Mouse (Mus musculus) hindbrain, embryonic 13.5 days (tissue): ENCODE measurements around the gene Kcna4. TPM values are rescaled to one million over a fixed set of nuclear protein-coding genes. Genes with fewer than 3 reads are reported as not detected.

Source experiments
- ATAC-seq: fragments of 200-750 bp; cut with Nextera tagmentation; 2 replicates; pipeline ENCODE4 v1.8.0; 2017; ENCODE audit warnings: moderate TSS enrichment; ENCODE audit not compliant: low FRiP score
- H3K27ac ChIP-seq: fragments of 300-500 bp; sonication (generic); 2 replicates; pipeline ENCODE4 v1.5.1; 2015; ENCODE audit warnings: inconsistent platforms, mild to moderate bottlenecking, moderate library complexity
- H3K27me3 ChIP-seq: fragments of 300-500 bp; sonication (generic); 2 replicates; pipeline ENCODE4 v1.6.1; 2015; ENCODE audit warnings: mild to moderate bottlenecking, inconsistent platforms
- H3K36me3 ChIP-seq: fragments of 300-500 bp; sonication (generic); 2 replicates; pipeline ENCODE4 v1.6.1; 2015; ENCODE audit warnings: mild to moderate bottlenecking, inconsistent platforms
- H3K4me1 ChIP-seq: fragments of 300-500 bp; sonication (generic); replicated peaks from 2 replicates; pipeline ENCODE4 v1.6.1; 2015; ENCODE audit warnings: inconsistent platforms
- H3K4me2 ChIP-seq: fragments of 300-500 bp; sonication (generic); 2 replicates; pipeline ENCODE4 v1.6.1; 2015; ENCODE audit warnings: inconsistent platforms, mild to moderate bottlenecking, moderate library complexity
- H3K4me3 ChIP-seq: fragments of 300-500 bp; sonication (generic); 2 replicates; pipeline ENCODE4 v1.5.1; 2015; ENCODE audit warnings: mild to moderate bottlenecking, inconsistent platforms
- H3K9ac ChIP-seq: fragments of 300-500 bp; sonication (generic); 2 replicates; pipeline ENCODE4 v1.6.1; 2015; ENCODE audit warnings: mild to moderate bottlenecking, inconsistent platforms
- H3K9me3 ChIP-seq: fragments of 300-500 bp; sonication (generic); 2 replicates; pipeline ENCODE4 v1.6.1; 2016; ENCODE audit warnings: inconsistent platforms
- WGBS: fragments of 180-500 bp; shearing (Covaris S2); methylation state at CpG from one replicate; pipeline ENCODE4 v1.1.7; 2015; 5-methylcytosine and 5-hydroxymethylcytosine counted together
- polyA plus RNA-seq: library from polyadenylated mRNA; unstranded; fragments of >200 nt; fragmentation: Nextera tagmentation; extraction: Ambion mirVana; gene quantifications from 2 replicates; pipeline ENCODE4 v1.2.1, GENCODE M21; 2015

Gene Kcna4
- 7.2 and 7.7 TPM in 2 replicates for polyA plus RNA-seq

- peak; percentile 95 for ATAC-seq
- Histone ChIP-seq H3K27ac (peak within 1 kb of the TSS; percentile 62), H3K9ac (peak within 1 kb of the TSS; percentile 76), H3K9me3 (no peaks in the 10 kb centered on the region), H3K4me1 (peaks cover 8% of the 10 kb centered on the region), H3K27me3 (0 out of 2 replicates have a peak, but pooled peaks cover 4% of the 10 kb centered on the region), H3K4me2 (peak within 1 kb of the TSS; percentile 91), H3K36me3 (peaks cover 4% of the 10 kb centered on the region), H3K4me3 (peak within 1 kb of the TSS; percentile 60)
- WGBS = 6% methylated on average over 24 of the region's 24 CpGs
Observed at GRCm38 (mm10) chr2:107289990-107290696, at the start of gene Kcna4. Kcna4 (plus strand) TSS chr2:107290639.

- Histone ChIP-seq H3K4me1 (no peaks in the 10 kb centered on the region), H3K36me3 (no peaks in the 10 kb centered on the region), H3K4me2 (no peak overlapping the region), H3K27ac (no peak overlapping the region), H3K27me3 (no peaks in the 10 kb centered on the region), H3K4me3 (no peak overlapping the region), H3K9me3 (no peaks in the 10 kb centered on the region), H3K9ac (no peak overlapping the region)
- ATAC-seq = no peak
- 83% methylated on average over 3 of the region's 3 CpGs for WGBS
Observed at GRCm38 (mm10) chr2:107258091-107258490, 32.3 kb upstream of the Kcna4 start.

DNA sequence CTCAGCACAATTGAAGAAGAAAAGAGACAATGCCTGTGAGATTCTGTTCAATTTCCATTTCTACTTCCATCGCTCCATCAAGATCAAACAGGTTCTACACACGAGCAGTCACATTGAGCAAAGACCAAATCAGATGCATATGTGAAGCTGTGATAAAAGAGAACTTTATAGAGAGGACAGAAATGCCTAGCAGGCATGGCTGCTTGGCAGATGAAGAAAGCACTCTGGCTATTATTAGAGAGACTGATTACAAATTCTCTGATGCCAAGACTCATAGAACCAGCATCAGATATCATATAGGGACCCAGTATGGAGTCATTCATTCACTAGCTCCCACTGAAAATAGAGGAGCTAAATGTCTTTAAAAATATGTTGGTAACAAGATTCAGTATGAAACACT is 24.2 kb upstream of the Kcna4 start:
- ATAC-seq = no peak
- Histone ChIP-seq H3K4me1 (no peaks in the 10 kb centered on the region), H3K27me3 (no peaks in the 10 kb centered on the region), H3K9ac (no peak overlapping the region), H3K4me3 (no peak overlapping the region), H3K27ac (no peak overlapping the region), H3K36me3 (no peaks in the 10 kb centered on the region), H3K4me2 (no peak overlapping the region), H3K9me3 (no peaks in the 10 kb centered on the region)
- 72% methylated on average over 2 of the region's 2 CpGs for WGBS

GRCm38 (mm10) chr2:107270050-107270449 is 20.4 kb upstream of the Kcna4 start:
- Histone ChIP-seq H3K27ac (no peak overlapping the region), H3K4me1 (no peaks in the 10 kb centered on the region), H3K36me3 (no peaks in the 10 kb centered on the region), H3K27me3 (no peaks in the 10 kb centered on the region), H3K9me3 (no peaks in the 10 kb centered on the region), H3K4me3 (no peak overlapping the region), H3K4me2 (no peak overlapping the region), H3K9ac (no peak overlapping the region)
- WGBS = 82% methylated on average over 3 of the region's 3 CpGs
- no peak for ATAC-seq

- H3K27ac ChIP-seq = peak overlapping the region; percentile 62
- under 1% methylated on average over 12 of the region's 12 CpGs for WGBS
- peaks cover 9% of the 10 kb centered on the region for H3K36me3 ChIP-seq
- peak overlapping the region; percentile 60 for H3K4me3 ChIP-seq
- ATAC-seq = peak; percentile 73
- peaks cover 8% of the 10 kb centered on the region for H3K4me1 ChIP-seq
- H3K9me3 ChIP-seq = no peaks in the 10 kb centered on the region
- 0 out of 2 replicates have a peak, but pooled peaks cover 4% of the 10 kb centered on the region for H3K27me3 ChIP-seq
- H3K4me2 ChIP-seq = peak overlapping the region; percentile 91
- peak overlapping the region; percentile 76 for H3K9ac ChIP-seq
Observed at GRCm38 (mm10) chr2:107290697-107291019, 219 bp downstream of the Kcna4 start.

GRCm38 (mm10) chr2:107291142-107291541 is 703 bp downstream of the Kcna4 start:
- H3K27me3 ChIP-seq = 0 out of 2 replicates have a peak, but pooled peaks cover 4% of the 10 kb centered on the region
- H3K9me3 ChIP-seq = no peaks in the 10 kb centered on the region
- H3K36me3 ChIP-seq = peaks cover 13% of the 10 kb centered on the region
- WGBS = 2% methylated on average over 16 of the region's 16 CpGs
- peak; percentile 64; the same call in 1 of the 2 replicates for ATAC-seq
- peak overlapping the region; percentile 91 for H3K4me2 ChIP-seq
- H3K9ac ChIP-seq = peak overlapping the region; percentile 76
- H3K4me3 ChIP-seq = peak overlapping the region; percentile 60
- peaks cover 9% of the 10 kb centered on the region for H3K4me1 ChIP-seq
- H3K27ac ChIP-seq = peak overlapping the region; percentile 62; the same call in 1 of the 2 replicates

GRCm38 (mm10) chr2:107294521-107294920 is 4.1 kb downstream of the Kcna4 start:
- ATAC-seq = no peak
- no peak overlapping the region for H3K27ac ChIP-seq
- no peak overlapping the region for H3K4me3 ChIP-seq
- peaks cover 12% of the 10 kb centered on the region for H3K4me1 ChIP-seq
- H3K9ac ChIP-seq = no peak overlapping the region
- H3K4me2 ChIP-seq = no peak overlapping the region
- H3K36me3 ChIP-seq = peaks cover 15% of the 10 kb centered on the region
- no peaks in the 10 kb centered on the region for H3K9me3 ChIP-seq
- no peaks in the 10 kb centered on the region for H3K27me3 ChIP-seq
- WGBS = 97% methylated on average over 7 of the region's 7 CpGs

DNA sequence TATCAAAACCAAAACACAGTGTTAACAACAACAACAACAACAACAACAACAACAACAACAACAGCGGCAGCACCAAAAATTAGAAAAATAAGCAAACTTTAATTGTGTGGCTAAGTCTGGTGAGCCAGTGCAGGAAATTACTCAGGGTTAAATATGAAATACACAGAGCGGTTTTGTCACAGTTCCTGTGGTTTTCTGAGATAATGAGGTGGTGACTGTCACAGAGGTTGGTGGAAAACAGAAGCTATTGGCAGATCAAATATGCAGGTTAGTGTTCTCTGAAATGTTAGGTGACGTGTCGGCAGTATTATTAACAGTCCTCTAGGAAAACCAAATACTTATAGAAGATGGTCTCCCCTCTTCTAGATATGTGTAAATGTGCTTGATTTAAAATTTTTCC is 11.4 kb downstream of the Kcna4 start:
- Histone ChIP-seq H3K4me1 (no peaks in the 10 kb centered on the region), H3K36me3 (no peaks in the 10 kb centered on the region), H3K27me3 (no peaks in the 10 kb centered on the region), H3K9ac (no peak overlapping the region), H3K4me2 (no peak overlapping the region), H3K4me3 (no peak overlapping the region), H3K27ac (no peak overlapping the region), H3K9me3 (no peaks in the 10 kb centered on the region)
- no peak for ATAC-seq
- 93% methylated on average over 4 of the region's 4 CpGs for WGBS

- no peak overlapping the region for H3K27ac ChIP-seq
- no peak overlapping the region for H3K9ac ChIP-seq
- WGBS = 89% methylated on average over 3 of the region's 3 CpGs
- H3K4me3 ChIP-seq = no peak overlapping the region
- no peaks in the 10 kb centered on the region for H3K9me3 ChIP-seq
- no peak for ATAC-seq
- H3K36me3 ChIP-seq = no peaks in the 10 kb centered on the region
- no peak overlapping the region for H3K4me2 ChIP-seq
- H3K4me1 ChIP-seq = no peaks in the 10 kb centered on the region
- H3K27me3 ChIP-seq = no peaks in the 10 kb centered on the region
Observed at GRCm38 (mm10) chr2:107304707-107305106, 14.3 kb downstream of the Kcna4 start.

DNA sequence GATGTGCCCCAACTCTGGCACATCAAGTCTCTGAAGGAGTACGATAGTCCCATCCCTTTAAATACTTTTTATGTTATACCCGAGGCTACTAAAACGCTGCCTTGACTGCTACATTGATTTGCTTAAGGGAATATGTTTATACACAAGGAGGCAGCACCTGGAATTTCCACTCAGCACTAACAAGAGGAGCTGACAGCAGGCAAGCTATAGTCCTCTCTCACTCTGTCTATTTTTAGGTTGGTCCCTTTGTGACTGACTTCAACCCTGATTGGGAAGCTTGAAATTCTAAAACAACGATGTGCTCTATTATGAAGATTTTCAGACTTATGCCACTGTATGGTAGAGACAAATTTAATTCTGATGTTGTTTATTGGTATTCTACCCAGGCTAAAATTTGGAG is 15.6 kb downstream of the Kcna4 start:
- H3K4me3 ChIP-seq = no peak overlapping the region
- no peak overlapping the region for H3K27ac ChIP-seq
- no peak overlapping the region for H3K9ac ChIP-seq
- H3K36me3 ChIP-seq = no peaks in the 10 kb centered on the region
- H3K9me3 ChIP-seq = no peaks in the 10 kb centered on the region
- H3K27me3 ChIP-seq = no peaks in the 10 kb centered on the region
- no peak overlapping the region for H3K4me2 ChIP-seq
- no peak for ATAC-seq
- WGBS = 73% methylated on average over 4 of the region's 4 CpGs
- H3K4me1 ChIP-seq = no peaks in the 10 kb centered on the region

DNA sequence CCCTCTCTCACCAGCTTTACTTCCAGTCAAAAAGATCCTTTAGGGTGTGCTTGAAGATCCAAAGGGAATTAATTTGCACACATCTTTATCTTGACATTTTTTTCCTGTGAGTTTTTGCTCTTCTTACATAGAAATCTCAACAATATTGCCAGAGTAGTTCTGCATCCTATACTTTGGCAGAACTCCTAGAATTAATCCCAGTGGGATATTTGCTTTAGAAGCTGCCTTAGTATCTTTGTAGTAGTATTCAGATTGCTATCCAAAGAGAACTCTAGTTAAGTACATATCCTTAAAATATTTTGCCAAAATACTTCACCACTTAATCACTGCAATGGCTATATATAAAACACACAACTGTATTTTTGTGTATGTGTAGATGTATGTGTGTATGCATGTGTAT is 28.2 kb downstream of the Kcna4 start:
- Histone ChIP-seq H3K4me2 (no peak overlapping the region), H3K4me3 (no peak overlapping the region), H3K9me3 (no peaks in the 10 kb centered on the region), H3K27me3 (no peaks in the 10 kb centered on the region), H3K4me1 (peaks cover 7% of the 10 kb centered on the region), H3K9ac (no peak overlapping the region), H3K27ac (no peak overlapping the region), H3K36me3 (no peaks in the 10 kb centered on the region)
- no peak for ATAC-seq

DNA sequence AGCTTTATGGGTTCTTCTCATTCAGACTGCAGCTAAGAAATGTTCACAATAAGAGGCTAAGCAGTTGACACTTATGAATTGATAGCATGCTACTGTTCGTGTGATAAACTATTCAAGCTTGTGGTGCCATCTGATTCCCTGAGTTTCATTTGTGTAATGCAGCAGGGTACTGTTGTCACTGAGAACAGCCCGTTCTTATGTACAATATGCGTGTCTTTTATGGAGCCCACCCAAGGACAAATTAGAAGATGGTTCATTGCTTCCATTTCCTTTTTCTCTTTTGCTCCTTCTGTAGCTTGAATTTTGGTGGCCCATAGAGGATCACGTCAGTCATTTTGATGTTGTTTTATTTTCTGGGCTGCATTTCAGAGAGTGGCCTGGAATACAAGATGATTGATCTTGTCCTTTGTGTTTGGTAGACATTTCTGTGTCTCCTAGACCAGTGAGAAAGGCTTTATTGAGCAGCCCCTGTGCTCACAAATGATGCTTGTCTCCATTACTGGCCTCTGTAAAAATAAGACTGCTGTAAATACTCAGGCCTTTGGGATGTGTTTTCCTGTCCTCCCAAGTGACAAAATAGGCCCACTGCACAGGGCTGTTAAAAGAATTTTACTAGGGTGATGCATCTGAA is 31.3 kb downstream of the Kcna4 start:
- Histone ChIP-seq H3K4me3 (no peak overlapping the region), H3K4me1 (peaks cover 7% of the 10 kb centered on the region), H3K4me2 (no peak overlapping the region), H3K9me3 (no peaks in the 10 kb centered on the region), H3K9ac (no peak overlapping the region), H3K27ac (no peak overlapping the region), H3K36me3 (no peaks in the 10 kb centered on the region), H3K27me3 (no peaks in the 10 kb centered on the region)
- ATAC-seq = peak; percentile 46; the same call in 1 of the 2 replicates
- 23% methylated on average over 4 of the region's 4 CpGs for WGBS

DNA sequence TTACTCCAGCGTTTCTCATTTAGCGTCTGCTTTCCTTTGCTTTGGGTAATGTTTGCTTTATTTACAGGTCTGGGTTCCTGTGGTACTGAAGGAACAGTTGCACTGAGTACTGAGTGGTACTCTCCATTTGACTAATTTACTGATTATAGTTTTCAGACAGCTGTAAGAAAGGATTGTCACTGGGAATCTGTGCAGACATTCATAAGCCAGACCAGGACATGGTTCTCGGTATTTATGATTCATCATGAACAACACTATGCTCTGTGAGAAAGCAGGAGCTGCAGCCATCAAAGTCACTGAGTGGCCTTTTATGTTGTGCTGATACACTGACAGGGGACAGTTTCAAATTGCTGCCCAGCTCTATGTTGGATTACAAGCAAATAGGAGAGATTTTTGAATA is 33.7 kb downstream of the Kcna4 start:
- ATAC-seq = no peak
- no peak overlapping the region for H3K9ac ChIP-seq
- H3K4me3 ChIP-seq = no peak overlapping the region
- no peaks in the 10 kb centered on the region for H3K9me3 ChIP-seq
- no peak overlapping the region for H3K4me2 ChIP-seq
- H3K4me1 ChIP-seq = peaks cover 7% of the 10 kb centered on the region
- no peak overlapping the region for H3K27ac ChIP-seq
- no peaks in the 10 kb centered on the region for H3K36me3 ChIP-seq
- no peaks in the 10 kb centered on the region for H3K27me3 ChIP-seq
- WGBS = 89% methylated on average over 3 of the region's 3 CpGs
